9 mouse cellular contexts compared by ENCODE assay signal in genomic region chr7:126831539-126831938, GRCm38 (mm10). TPM values are rescaled to one million over a fixed set of nuclear protein-coding genes. Genes with fewer than 3 reads are reported as not detected.
DNase-seq lines count a peak whose midpoint lies in the region; ATAC-seq and TF ChIP-seq lines count a peak whose summit lies in the region.
"Had no signal": no experiment of that assay in that cellular context is flagged by ENCODE, and none has a peak within 500 bp of the region (broad histone marks: within the 10 kb centered on the region; RNA-seq: fewer than 3 reads in every experiment).

Gene 4930451I11Rik (minus strand): TSS chr7:126831639.

- no peak for ATAC-seq in heart, embryonic 15.5 days (replicated peaks; ENCODE audit: insufficient number of reproducible peaks, insufficient read depth, low FRiP score, low read depth)
- no peak for ATAC-seq in forebrain, postnatal 0 days
- no peak for ATAC-seq in megakaryocyte-erythroid progenitor cell, adult 5-6 weeks (replicated peaks; ENCODE audit: low FRiP score, low TSS enrichment, poor library complexity, severe bottlenecking)

- no peaks in the 10 kb centered on the region for H3K79me2 ChIP-seq in MEL (ENCODE audit: control insufficient read depth, insufficient read depth, low read length, poor library complexity)

- no peaks in the 10 kb centered on the region for H3K36me3 ChIP-seq in heart, embryonic 15.5 days
- H3K36me3 ChIP-seq in MEL (ENCODE audit: control insufficient read depth in 1 of 2, insufficient read depth in 2 of 2, low read length in 2 of 2) = no peaks in the 10 kb centered on the region
- H3K36me3 ChIP-seq in forebrain, postnatal 0 days (ENCODE audit: insufficient read depth) = peaks cover 22% of the 10 kb centered on the region
- H3K36me3 ChIP-seq in midbrain, embryonic 10.5 days = no peaks in the 10 kb centered on the region

- TF ChIP-seq POLR2A in MEL (IDR thresholded peaks at IDR 0.05; ENCODE audit: control insufficient read depth in 1 of 2, insufficient read depth in 1 of 2, low read depth in 1 of 2, low read length in 2 of 2, poor library complexity in 1 of 2) = no peak

- peaks cover 26% of the 10 kb centered on the region for H3K27me3 ChIP-seq in heart, embryonic 15.5 days
- no peaks in the 10 kb centered on the region; a peak in 1 of 4 replicates for H3K27me3 ChIP-seq in MEL (ENCODE audit: control insufficient read depth in 1 of 2, insufficient read depth in 2 of 2, low read length in 2 of 2)
- no peaks in the 10 kb centered on the region for H3K27me3 ChIP-seq in forebrain, postnatal 0 days (ENCODE audit: insufficient read depth, low read length)
- peaks cover 29% of the 10 kb centered on the region for H3K27me3 ChIP-seq in midbrain, embryonic 10.5 days (ENCODE audit: low read depth, poor library complexity, severe bottlenecking)

- no peaks in the 10 kb centered on the region for H3K9me3 ChIP-seq in heart, embryonic 15.5 days (replicated peaks)
- no peaks in the 10 kb centered on the region for H3K9me3 ChIP-seq in MEL (replicated peaks; ENCODE audit: insufficient read depth, low read length)
- no peaks in the 10 kb centered on the region for H3K9me3 ChIP-seq in forebrain, postnatal 0 days (ENCODE audit: low read length)
- H3K9me3 ChIP-seq in midbrain, embryonic 10.5 days (replicated peaks) = no peaks in the 10 kb centered on the region

- DNase-seq in heart, adult 18-20 months = no peak
- DNase-seq in MEL (ENCODE audit: low read depth, low spot score) = no peak
- no peak for DNase-seq in forebrain, postnatal 0 days
- DNase-seq in midbrain, embryonic 10.5 days (ENCODE audit: low spot score) = no peak
- DNase-seq in adrenal gland, postnatal 25 days = no peak
- DNase-seq in gastrocnemius, postnatal 10 days = no peak

- TF ChIP-seq CTCF in MEL (IDR thresholded peaks at IDR 0.05 in 2 of 3, conservative IDR thresholded peaks at IDR 0.05 in 1 of 3; ENCODE audit: control insufficient read depth in 1 of 3, insufficient read depth in 1 of 3, low read depth in 2 of 3, low read length in 3 of 3, poor library complexity in 1 of 3, severe bottlenecking in 1 of 3) = no peak
- TF ChIP-seq CTCF in forebrain, postnatal 0 days (IDR thresholded peaks at IDR 0.05; ENCODE audit: low read depth) = no peak

- no peak for TF ChIP-seq EP300 in MEL (IDR thresholded peaks at IDR 0.05; ENCODE audit: low read depth in 1 of 2, low read length in 2 of 2)

- WGBS in heart, embryonic 15.5 days = 60% methylated on average over 5 of the region's 5 CpGs
- 49% methylated on average over 5 of the region's 5 CpGs for WGBS in forebrain, postnatal 0 days
- WGBS in midbrain, embryonic 10.5 days = 60% methylated on average over 5 of the region's 5 CpGs

- peak within 1 kb of the TSS; percentile 60 for H3K4me2 ChIP-seq in heart, embryonic 15.5 days
- peak within 1 kb of the TSS; percentile 48 for H3K4me2 ChIP-seq in forebrain, postnatal 0 days (ENCODE audit: low read depth)

- no peak within 1 kb of the TSS for H3K27ac ChIP-seq in heart, embryonic 15.5 days
- H3K27ac ChIP-seq in MEL (ENCODE audit: control insufficient read depth, low read depth, low read length) = peak within 1 kb of the TSS; percentile 62
- H3K27ac ChIP-seq in forebrain, postnatal 0 days (ENCODE audit: low read depth, low read length) = no peak within 1 kb of the TSS
- H3K27ac ChIP-seq in midbrain, embryonic 10.5 days (replicated peaks) = peak within 1 kb of the TSS; percentile 64

- H3K4me3 ChIP-seq in heart, embryonic 15.5 days = peak within 1 kb of the TSS; percentile 40
- peak within 1 kb of the TSS; percentile 66 to 88 for H3K4me3 ChIP-seq in MEL (ENCODE audit: control insufficient read depth in 1 of 2, insufficient read depth in 1 of 2, low read depth in 2 of 2, low read length in 2 of 2)
- peak within 1 kb of the TSS; percentile 19 for H3K4me3 ChIP-seq in forebrain, postnatal 0 days (ENCODE audit: low read depth, low read length)
- peak within 1 kb of the TSS; percentile 50 for H3K4me3 ChIP-seq in midbrain, embryonic 10.5 days

- no peak for TF ChIP-seq RAD21 in MEL (IDR thresholded peaks at IDR 0.05; ENCODE audit: low read depth, low read length)

- H3K4me1 ChIP-seq in heart, embryonic 15.5 days (replicated peaks) = peaks cover 5% of the 10 kb centered on the region
- 0 out of 4 replicates have a peak, but pooled peaks cover 0 to 4% of the 10 kb centered on the region in 2 experiments for H3K4me1 ChIP-seq in MEL (ENCODE audit: control insufficient read depth in 1 of 2, insufficient read depth in 2 of 2, low read length in 2 of 2)
- no peaks in the 10 kb centered on the region for H3K4me1 ChIP-seq in forebrain, postnatal 0 days (ENCODE audit: insufficient read depth)
- peaks cover 25% of the 10 kb centered on the region for H3K4me1 ChIP-seq in midbrain, embryonic 10.5 days

- H3K9ac ChIP-seq in heart, embryonic 15.5 days = 0 out of 2 replicates have a peak within 1 kb of the TSS, but pooled peaks have one; percentile 19
- peak within 1 kb of the TSS; percentile 76 for H3K9ac ChIP-seq in MEL (ENCODE audit: control insufficient read depth, low read depth, low read length, poor library complexity, severe bottlenecking)
- peak within 1 kb of the TSS; percentile 33; the same call in 1 of the 2 replicates for H3K9ac ChIP-seq in forebrain, postnatal 0 days

TF ChIP-seq in MEL, 35 proteins besides CTCF, POLR2A, EP300 and RAD21:
- TF ChIP-seq ZNF384 (IDR thresholded peaks at IDR 0.05; ENCODE audit: low read depth, low read length) (no peak), CHD2 (IDR thresholded peaks at IDR 0.05; ENCODE audit: low read length) (no peak), MXI1 (IDR thresholded peaks at IDR 0.05; ENCODE audit: low read depth, low read length) (no peak), USF2 (IDR thresholded peaks at IDR 0.05; ENCODE audit: borderline replicate concordance in 1 of 2, insufficient read depth in 1 of 2, low read depth in 1 of 2, low read length in 2 of 2) (no peak), MAZ (IDR thresholded peaks at IDR 0.05; ENCODE audit: low read depth, low read length) (no peak), TAL1 (IDR thresholded peaks at IDR 0.05; ENCODE audit: low read length) (no peak), POLR2AphosphoS2 (IDR thresholded peaks at IDR 0.05; ENCODE audit: low read length) (no peak)

RNA-seq across cellular contexts. Expression of gene 4930451I11Rik, which starts in this region (rescaled TPM):
- polyA plus RNA-seq in heart, embryonic 15.5 days (2015; fragmentation: Nextera tagmentation; extraction: Ambion mirVana) = not detected in 2 replicates
- total RNA-seq in heart, adult 18-20 months (2021) = not detected
- total RNA-seq in MEL (2012; rRNA removed) = not detected in 2 replicates
- not detected for polyA plus RNA-seq in MEL (2012; ENCODE audit: insufficient read depth in 1 of 2, insufficient read length in 2 of 2, low read depth in 1 of 2, low replicate concordance in 2 of 2, missing spikeins in 1 of 2)
- not detected in 2 replicates for total RNA-seq in forebrain, postnatal 0 days (2014; rRNA removed)
- polyA plus RNA-seq in forebrain, postnatal 0 days (2015; fragmentation: Nextera tagmentation; extraction: Ambion mirVana) = 0.62 TPM in 1 of 2 replicates, not detected in the other
- not detected in 2 replicates for polyA plus RNA-seq in midbrain, embryonic 10.5 days (2016; fragmentation: Nextera tagmentation; extraction: Ambion mirVana)
- not detected in 2 replicates for total RNA-seq in adrenal gland, postnatal 25 days (2021)
- total RNA-seq in megakaryocyte-erythroid progenitor cell, adult 5-6 weeks (2014; fragmentation: Nextera tagmentation) = not detected in 2 replicates
- total RNA-seq in megakaryocyte-erythroid progenitor cell, adult 5-6 weeks (2017) = not detected in 2 replicates
- total RNA-seq in gastrocnemius, postnatal 10 days (2021) = not detected
- polyA plus RNA-seq: thymus, postnatal 0 days had no signal

Comparison
In these comparisons a context has a peak if more than half of its experiments do, and no peak if none do; other contexts are left out.
1. H3K27ac ChIP-seq: peak in MEL (single experiment) and midbrain, embryonic 10.5 days (single experiment); none in heart, embryonic 15.5 days (single experiment) and forebrain, postnatal 0 days (single experiment).
2. H3K4me3 ChIP-seq: peak in every context shown above with its lines; median percentile 77 in MEL; 50 in midbrain, embryonic 10.5 days; 40 in heart, embryonic 15.5 days; 19 in forebrain, postnatal 0 days.
3. H3K9ac ChIP-seq: peak in every context shown above with its lines; median percentile 76 in MEL; 33 in forebrain, postnatal 0 days; 19 in heart, embryonic 15.5 days.